Mouse (Mus musculus) Muller cell, postnatal 12 days (primary cell): ENCODE data around the gene Prss22.

Experiments
- DNase-seq: peaks from one replicate; pipeline ENCODE4 v3.0.0-alpha.2; 2015; ENCODE audit errors: inconsistent ontology term

The Prss22 gene

GRCm38 (mm10) chr17:23997901-23998300 lies at the start of gene Prss22:
Gene Prss22, minus strand, starts transcription at chr17:23998100.
- no peak for DNase-seq

- DNase-seq: no peak
Measured at GRCm38 (mm10) chr17:24046026-24046425, 48.1 kb upstream of the Prss22 start.

GRCm38 (mm10) chr17:24045608-24046007 lies 47.7 kb upstream of the Prss22 start:
- DNase-seq: no peak

GRCm38 (mm10) chr17:24044482-24044881 lies 46.6 kb upstream of the Prss22 start:
- no peak for DNase-seq

GRCm38 (mm10) chr17:24037844-24038243 lies 39.9 kb upstream of the Prss22 start, which contains the start of gene Prss27:
Gene Prss27, plus strand, starts transcription at chr17:24038144.
- DNase-seq: no peak

- DNase-seq: no peak
Measured at GRCm38 (mm10) chr17:24037360-24037759, 39.5 kb upstream of the Prss22 start.

GRCm38 (mm10) chr17:24036954-24037353 lies 39.1 kb upstream of the Prss22 start:
- DNase-seq: no peak

- DNase-seq: peak; percentile 83
Measured at GRCm38 (mm10) chr17:24035087-24035486, 37.2 kb upstream of the Prss22 start.

GRCm38 (mm10) chr17:24030551-24030950 lies 32.7 kb upstream of the Prss22 start:
- no peak for DNase-seq

GRCm38 (mm10) chr17:24029477-24029876 lies 31.6 kb upstream of the Prss22 start:
- DNase-seq: no peak

GRCm38 (mm10) chr17:24021375-24022199 lies 23.7 kb upstream of the Prss22 start:
- peak; percentile 62 for DNase-seq

GRCm38 (mm10) chr17:24020696-24021095 lies 22.8 kb upstream of the Prss22 start:
- no peak for DNase-seq

GRCm38 (mm10) chr17:24015727-24016126 lies 17.8 kb upstream of the Prss22 start:
- DNase-seq: no peak

- DNase-seq: no peak
Measured at GRCm38 (mm10) chr17:24014433-24014965, 16.6 kb upstream of the Prss22 start.

GRCm38 (mm10) chr17:24012921-24013320 lies 15.0 kb upstream of the Prss22 start:
- no peak for DNase-seq

- DNase-seq: no peak
Measured at GRCm38 (mm10) chr17:24009617-24010016, 11.7 kb upstream of the Prss22 start.

- DNase-seq: no peak
Measured at GRCm38 (mm10) chr17:24008105-24008504, 10.2 kb upstream of the Prss22 start.

GRCm38 (mm10) chr17:24007391-24007790 lies 9.5 kb upstream of the Prss22 start:
- peak; percentile 39 for DNase-seq

GRCm38 (mm10) chr17:24006930-24007329 lies 9.0 kb upstream of the Prss22 start:
- no peak for DNase-seq

GRCm38 (mm10) chr17:24005049-24005448 lies 7.1 kb upstream of the Prss22 start:
- no peak for DNase-seq

- DNase-seq: no peak
Measured at GRCm38 (mm10) chr17:24004071-24004665, 6.3 kb upstream of the Prss22 start.

- DNase-seq: peak; percentile 92
Measured at GRCm38 (mm10) chr17:24000404-24000803, 2.5 kb upstream of the Prss22 start.

GRCm38 (mm10) chr17:23998383-23998782 lies 483 bp upstream of the Prss22 start:
- peak; percentile 49 for DNase-seq
